Mouse (Mus musculus) heart, adult 10 weeks (tissue): ENCODE data around the gene Samd5. TPM values are rescaled to one million over a fixed set of nuclear protein-coding genes. Genes with fewer than 3 reads are reported as not detected.

Source experiments
- polyA plus RNA-seq: library from polyadenylated mRNA; stranded (reverse); fragments of 350-450 nt; fragmentation: Illumina TruSeq; extraction: RNeasy Lipid Tissue Mini Kit (QIAGEN cat#74804); gene quantifications from one replicate; pipeline ENCODE4 v1.2.3, GENCODE M21; 2014; ENCODE audit warnings: low read depth, low replicate concordance

The Samd5 gene
- polyA plus RNA-seq = 1.7 TPM

GRCm38 (mm10) chr10:9674561-9675521 is at the start of gene Samd5:
Gene Samd5, minus strand, starts transcription at chr10:9675208.

Other genes starting within 250 kb of the Samd5 start
- gene Stxbp5, start 225.9 kb upstream of the Samd5 start, polyA plus RNA-seq = 12.2 TPM